Mouse (Mus musculus) lung, postnatal 0 days (tissue): ENCODE measurements around the gene Mthfd2.

Source experiments
- CTCF ChIP-seq: IDR thresholded peaks from 2 replicates; pipeline ENCODE4 v1.5.1; 2016; ENCODE audit warnings: antibody characterized with exemption, mild to moderate bottlenecking
- EP300 ChIP-seq: IDR thresholded peaks from 2 replicates; pipeline ENCODE4 v1.6.1; 2016; ENCODE audit warnings: antibody characterized with exemption, mild to moderate bottlenecking, control low read depth

DNA sequence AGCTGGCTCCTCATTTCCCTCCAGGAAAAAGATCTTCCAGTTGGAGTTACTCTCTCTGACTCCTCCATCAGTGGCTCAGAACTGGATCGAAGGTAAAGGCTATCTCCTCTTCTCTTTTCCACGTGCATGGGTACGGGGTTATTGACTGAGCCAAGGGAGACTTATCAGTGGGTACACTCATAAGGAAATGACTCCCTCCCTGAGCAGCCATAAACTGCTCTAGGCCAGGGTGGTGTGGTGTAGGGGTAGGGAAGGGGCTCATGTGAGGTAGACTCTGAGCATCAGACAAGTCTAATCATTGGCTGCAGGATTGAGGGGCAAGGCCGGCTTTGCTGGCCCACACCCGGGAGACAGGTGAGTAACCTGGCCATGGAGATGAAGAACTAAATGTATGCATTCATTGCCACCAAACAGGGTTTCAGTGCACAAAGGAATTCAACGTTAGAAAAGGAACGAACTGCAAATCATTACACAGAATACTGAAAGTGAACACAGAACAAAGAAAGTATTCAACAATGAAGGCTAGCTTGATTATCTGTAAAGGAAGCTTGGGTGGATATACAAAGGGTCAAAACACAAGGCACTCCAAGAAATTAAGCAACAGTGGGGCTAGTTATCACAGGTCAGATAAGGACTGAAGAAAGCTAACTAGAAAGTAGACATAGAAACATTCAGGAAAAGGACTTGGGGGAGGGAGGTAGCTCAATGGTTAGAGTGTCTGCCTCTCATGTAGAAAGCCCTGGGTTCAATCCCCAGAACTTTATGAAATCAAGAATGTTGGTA, 25.1 kb downstream of the Mthfd2 start:
- TF ChIP-seq CTCF: no peak
- no peak for TF ChIP-seq EP300
